Mouse (Mus musculus) lung, postnatal 36 days (tissue): ENCODE measurements around the gene Olfr43.

Source experiments
- DNase-seq: peaks from one replicate; pipeline ENCODE4 v3.0.0; 2022; ENCODE audit warnings: mixed read lengths

Gene Olfr43

DNA sequence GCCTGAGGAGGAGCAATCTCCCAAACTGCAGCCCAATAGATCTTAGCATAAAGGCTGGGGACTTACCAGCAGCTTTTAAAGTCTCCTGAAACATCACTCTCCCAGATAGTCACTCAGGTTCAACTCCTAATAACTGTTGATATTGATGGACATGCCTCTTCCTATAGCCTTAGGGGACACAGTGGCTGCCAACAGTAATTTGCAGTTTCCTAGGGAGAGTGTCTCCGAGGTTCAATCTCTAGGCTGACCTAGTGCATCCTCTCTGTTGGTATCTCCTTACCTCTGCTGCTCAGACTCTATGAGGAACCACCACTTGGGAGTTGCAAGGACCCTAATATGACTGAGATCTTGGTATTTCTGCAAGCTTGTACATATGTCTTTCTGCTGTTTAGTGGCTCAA lies at the start of gene Olfr43:
Gene Olfr43 (minus strand): TSS at position 101 of the 400 bp plus-strand sequence.
- DNase-seq: no peak

DNA sequence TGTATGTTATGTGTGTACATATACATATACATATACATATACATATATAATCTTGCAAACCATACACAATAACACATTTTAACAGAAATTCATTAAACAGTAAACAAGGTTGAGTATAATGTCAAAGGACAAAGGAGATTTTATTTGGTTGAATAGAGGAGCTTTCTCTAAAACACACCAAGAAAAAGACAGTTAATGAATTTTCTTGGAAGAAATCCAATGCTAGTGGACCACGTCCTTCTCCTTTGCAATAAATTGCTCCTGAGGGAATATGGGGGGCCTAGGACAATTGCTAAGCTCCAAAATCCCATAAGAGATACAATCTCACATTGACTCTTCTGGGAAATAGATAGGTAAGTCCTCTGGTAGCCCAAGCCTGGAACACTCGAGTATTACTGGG lies 48.3 kb upstream of the Olfr43 start, which contains the start of gene Olfr406:
Gene Olfr406 (plus strand): TSS at position 301 of the 400 bp plus-strand sequence.
- DNase-seq: no peak

DNA sequence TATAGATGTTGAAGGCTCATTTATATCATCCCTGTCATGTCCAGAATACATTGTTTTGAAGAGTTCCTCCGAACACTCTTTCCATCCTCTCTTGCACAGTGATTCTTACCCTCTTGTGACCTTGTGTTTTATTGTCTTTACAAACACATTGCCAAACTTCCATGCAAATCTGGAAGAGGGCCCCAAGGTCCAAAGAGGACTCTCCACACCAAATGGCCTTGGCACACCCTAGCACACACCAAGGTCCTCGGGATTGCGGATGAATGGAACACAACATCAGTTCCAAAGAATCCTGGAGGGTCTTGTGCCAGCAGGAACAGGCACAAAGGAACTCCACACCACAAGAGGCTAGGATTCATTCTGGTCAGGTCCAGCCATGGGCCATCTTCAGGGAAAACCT lies 30.0 kb upstream of the Olfr43 start:
- no peak for DNase-seq

DNA sequence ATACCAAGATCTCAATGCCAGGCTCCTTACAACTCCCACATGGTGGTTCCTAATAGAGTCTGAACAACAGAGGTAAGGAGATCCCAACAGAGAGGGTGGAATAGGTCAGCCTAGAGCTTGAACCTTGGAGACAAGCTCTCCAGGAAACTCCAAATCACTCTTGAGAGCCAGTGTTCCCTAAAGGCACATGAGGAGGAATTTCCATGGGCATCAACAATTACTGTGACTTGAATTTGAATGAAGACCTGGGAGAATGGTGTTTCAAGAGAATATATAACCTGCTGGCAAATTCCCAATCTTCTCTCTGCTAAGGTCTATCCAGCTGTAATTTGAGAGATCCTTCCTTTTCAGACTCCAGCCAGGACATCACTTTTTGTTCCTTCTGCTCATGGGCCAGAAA lies 25.2 kb downstream of the Olfr43 start, which contains the start of gene Olfr403:
Gene Olfr403 (plus strand): TSS at position 301 of the 400 bp plus-strand sequence.
- DNase-seq: no peak

DNA sequence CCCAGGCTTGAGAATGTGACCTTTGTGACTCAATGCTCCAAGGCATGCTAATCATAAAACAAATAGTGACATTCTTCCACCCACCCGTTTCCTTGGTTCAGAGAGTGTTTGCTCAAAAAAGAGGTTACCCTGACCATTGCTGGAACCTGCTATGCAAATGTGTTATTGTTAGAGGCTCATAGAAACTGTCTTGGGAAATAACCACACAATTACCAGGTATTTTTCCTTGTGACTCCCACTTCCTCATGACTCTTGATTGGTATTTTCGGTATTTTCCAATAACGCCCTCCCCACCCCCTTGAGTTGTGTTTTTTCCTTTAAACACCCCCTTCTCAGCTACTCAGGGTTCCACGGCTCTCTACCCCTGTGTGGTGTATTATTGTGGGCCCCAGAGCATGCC lies 27.4 kb downstream of the Olfr43 start:
- no peak for DNase-seq

DNA sequence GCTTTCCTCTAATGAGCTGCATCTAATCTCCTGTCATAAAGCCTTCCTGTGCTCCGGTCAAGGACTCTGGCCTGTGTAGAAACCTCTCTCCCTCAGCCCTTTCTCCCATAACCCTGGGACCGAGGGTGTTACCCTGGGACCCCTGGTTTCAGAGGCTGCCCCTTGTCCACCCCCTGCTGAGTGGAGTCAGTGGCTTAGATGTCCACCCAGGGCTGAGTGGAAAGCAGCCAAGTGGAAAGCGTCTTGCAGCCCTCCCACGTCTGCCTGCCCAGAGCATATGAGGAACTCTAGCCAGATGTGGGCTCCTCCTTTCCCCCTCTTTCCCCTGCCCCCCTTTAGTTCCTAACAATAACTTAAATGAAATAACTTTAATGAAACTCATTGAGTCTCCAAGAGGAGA lies 28.0 kb downstream of the Olfr43 start:
- no peak for DNase-seq

DNA sequence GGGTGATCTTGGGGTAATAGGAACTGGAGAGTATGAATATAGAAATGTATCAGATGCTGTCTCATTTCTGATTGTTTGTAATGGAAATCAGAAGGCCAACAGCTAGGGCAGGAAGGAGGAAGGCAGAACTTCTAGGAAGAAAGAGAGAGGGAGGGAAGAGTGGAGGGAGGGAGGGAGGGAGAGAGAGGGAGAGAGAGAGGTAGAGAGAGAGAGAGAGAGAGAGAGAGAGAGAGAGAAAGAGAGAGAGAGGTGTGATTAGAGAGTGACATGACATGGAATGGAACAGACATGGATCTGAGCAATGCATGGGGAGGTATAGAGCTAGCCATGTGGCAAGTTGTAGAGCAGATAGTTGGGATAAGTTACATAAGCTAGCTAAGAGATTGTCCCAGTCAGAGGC lies 42.4 kb downstream of the Olfr43 start:
- DNase-seq: no peak
